Mouse (Mus musculus) liver, embryonic 12.5 days (tissue): ENCODE data around the gene Cebpb. TPM values are rescaled to one million over a fixed set of nuclear protein-coding genes. Genes with fewer than 3 reads are reported as not detected.

Source experiments
- ATAC-seq: fragments of 200-750 bp; cut with Nextera tagmentation; 2 replicates; pipeline ENCODE4 v1.8.0; 2017; ENCODE audit warnings: moderate number of reproducible peaks, mild to moderate bottlenecking, moderate library complexity
- H3K27ac ChIP-seq: fragments of 300-500 bp; sonication (generic); 2 replicates; pipeline ENCODE4 v1.5.1; 2016; ENCODE audit warnings: mild to moderate bottlenecking
- H3K27me3 ChIP-seq: fragments of 300-500 bp; sonication (generic); replicated peaks from 2 replicates; pipeline ENCODE4 v1.6.1; 2016; ENCODE audit warnings: mild to moderate bottlenecking, moderate library complexity
- H3K36me3 ChIP-seq: fragments of 300-500 bp; sonication (generic); 2 replicates; pipeline ENCODE4 v1.6.1; 2016; ENCODE audit warnings: mild to moderate bottlenecking, moderate library complexity
- H3K4me1 ChIP-seq: fragments of 300-500 bp; sonication (generic); 2 replicates; pipeline ENCODE4 v1.6.1; 2016
- H3K4me2 ChIP-seq: fragments of 300-500 bp; sonication (generic); 2 replicates; pipeline ENCODE4 v1.6.1; 2016; ENCODE audit warnings: mild to moderate bottlenecking, moderate library complexity
- H3K4me3 ChIP-seq: fragments of 300-500 bp; sonication (generic); 2 replicates; pipeline ENCODE4 v1.5.1; 2016; ENCODE audit warnings: mild to moderate bottlenecking, moderate library complexity
- H3K9ac ChIP-seq: fragments of 300-500 bp; sonication (generic); 2 replicates; pipeline ENCODE4 v1.6.1; 2016; ENCODE audit warnings: mild to moderate bottlenecking, moderate library complexity
- H3K9me3 ChIP-seq: fragments of 300-500 bp; sonication (generic); replicated peaks from 2 replicates; pipeline ENCODE4 v1.6.1; 2016; ENCODE audit warnings: mild to moderate bottlenecking, moderate library complexity
- WGBS: fragments of 180-500 bp; shearing (Covaris S2); methylation state at CpG from one replicate; pipeline ENCODE4 v1.1.7; 2016; ENCODE audit not compliant: insufficient replicate concordance; 5-methylcytosine and 5-hydroxymethylcytosine counted together
- polyA plus RNA-seq: library from polyadenylated mRNA; unstranded; fragments of >200 nt; fragmentation: Nextera tagmentation; extraction: Ambion mirVana; gene quantifications from 2 replicates; pipeline ENCODE4 v1.2.1, GENCODE M21; 2016

Gene Cebpb
- polyA plus RNA-seq, 1 experiment from 2014 or later = 21.8 TPM

DNA sequence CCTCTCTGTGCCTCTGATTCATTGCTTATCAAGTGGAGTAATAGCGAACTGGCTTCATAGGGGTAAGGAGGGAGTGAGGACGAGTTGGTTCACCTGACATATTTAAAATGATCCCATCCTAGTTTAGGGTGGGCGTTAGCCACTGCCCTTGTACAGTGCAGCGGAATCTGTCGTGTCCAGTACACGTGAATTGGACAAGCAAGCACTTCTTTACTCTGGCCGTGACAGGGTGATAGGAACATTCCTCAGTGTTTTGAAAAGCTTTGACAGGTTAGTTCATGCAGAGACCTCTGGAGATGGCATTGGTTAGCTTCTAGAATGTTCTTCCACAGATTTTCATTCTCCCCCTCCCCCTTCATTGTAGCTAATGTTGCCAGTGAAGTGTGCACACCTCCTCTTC is 6.2 kb downstream of the Cebpb start:
- H3K4me3 ChIP-seq = no peak overlapping the region
- H3K4me1 ChIP-seq = peaks cover 32% of the 10 kb centered on the region
- WGBS = 79% methylated on average over 7 of the region's 7 CpGs
- H3K9ac ChIP-seq = no peak overlapping the region
- no peak for ATAC-seq
- H3K9me3 ChIP-seq = no peaks in the 10 kb centered on the region
- H3K36me3 ChIP-seq = no peaks in the 10 kb centered on the region; the same call in 1 of the 2 replicates
- H3K27me3 ChIP-seq = peaks cover 19% of the 10 kb centered on the region
- H3K4me2 ChIP-seq = no peak overlapping the region
- H3K27ac ChIP-seq = no peak overlapping the region

DNA sequence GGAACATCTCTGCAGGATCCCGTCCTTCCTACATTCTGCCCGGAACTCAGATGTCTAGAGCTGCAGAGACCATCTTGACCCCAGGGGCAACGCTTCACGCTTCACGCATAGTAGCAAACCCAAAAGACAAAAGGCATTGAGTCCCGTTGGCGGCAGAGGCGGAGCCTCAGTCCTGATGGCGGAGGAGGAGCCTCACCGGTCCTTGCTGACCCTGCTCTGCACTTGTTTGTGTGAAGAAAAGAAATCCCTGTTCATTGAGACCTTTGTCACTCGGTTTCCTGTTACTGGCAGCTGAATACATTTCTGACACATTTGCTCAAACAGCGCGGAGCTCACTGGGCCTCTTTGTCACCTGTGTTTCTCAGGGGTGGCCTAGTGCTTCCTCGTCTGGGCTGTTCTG is 6.8 kb downstream of the Cebpb start:
- 85% methylated on average over 14 of the region's 14 CpGs for WGBS
- H3K27me3 ChIP-seq = peaks cover 16% of the 10 kb centered on the region
- no peak for ATAC-seq
- no peak overlapping the region for H3K27ac ChIP-seq
- H3K9ac ChIP-seq = no peak overlapping the region
- H3K36me3 ChIP-seq = no peaks in the 10 kb centered on the region; the same call in 1 of the 2 replicates
- H3K4me3 ChIP-seq = no peak overlapping the region
- H3K9me3 ChIP-seq = no peaks in the 10 kb centered on the region
- H3K4me2 ChIP-seq = no peak overlapping the region
- peaks cover 29% of the 10 kb centered on the region for H3K4me1 ChIP-seq

DNA sequence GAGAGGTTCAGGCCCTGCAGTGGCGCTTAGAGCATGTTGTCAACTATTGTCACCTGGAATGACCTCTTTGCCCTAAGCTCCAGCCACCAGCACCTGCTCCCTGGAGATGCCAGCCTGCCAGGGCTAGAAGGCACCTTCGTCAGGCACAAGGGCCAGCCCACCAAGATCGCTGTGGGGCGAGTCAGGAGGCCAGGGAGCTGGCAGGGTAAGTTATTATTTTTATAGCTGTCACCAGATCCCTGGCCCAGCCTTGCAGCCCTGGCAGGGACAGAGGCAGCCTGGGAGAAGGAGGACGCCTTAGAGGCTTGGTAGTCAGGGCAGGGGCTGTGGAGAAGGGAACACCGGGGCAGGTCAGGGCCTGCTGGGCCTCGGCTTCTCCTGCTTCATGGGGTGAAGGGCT is 7.4 kb downstream of the Cebpb start:
- Histone ChIP-seq H3K4me3 (no peak overlapping the region), H3K27me3 (peaks cover 10% of the 10 kb centered on the region; the same call in 1 of the 2 replicates), H3K9me3 (no peaks in the 10 kb centered on the region), H3K27ac (no peak overlapping the region), H3K4me2 (no peak overlapping the region), H3K9ac (no peak overlapping the region), H3K4me1 (peaks cover 23% of the 10 kb centered on the region), H3K36me3 (no peaks in the 10 kb centered on the region; the same call in 1 of the 2 replicates)
- no peak for ATAC-seq
- 87% methylated on average over 7 of the region's 7 CpGs for whole genome bisulfite sequencing

DNA sequence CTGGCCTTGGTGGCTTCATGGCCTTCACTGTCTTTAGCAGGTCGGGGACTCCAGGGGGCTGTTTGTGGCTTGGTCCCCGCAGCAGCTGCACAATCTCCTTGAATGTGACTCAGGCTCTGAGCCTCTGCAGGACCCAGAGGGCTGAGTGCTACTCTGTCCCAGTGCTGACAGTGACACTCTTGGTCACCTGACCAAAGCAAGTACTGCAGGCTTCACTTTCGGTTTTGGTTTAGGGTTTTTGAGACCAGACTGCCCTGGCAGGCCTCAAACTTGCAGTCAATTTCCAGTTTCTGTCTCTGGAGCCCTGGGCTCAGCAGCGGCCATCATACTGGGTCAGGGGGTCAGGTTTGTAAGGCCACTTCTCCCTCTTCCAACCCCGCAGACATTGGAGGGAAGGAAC is 9.2 kb downstream of the Cebpb start:
- 18% methylated on average over 5 of the region's 5 CpGs for WGBS
- no peaks in the 10 kb centered on the region for H3K27me3 ChIP-seq
- peak overlapping the region; percentile 49; the same call in 1 of the 2 replicates for H3K9ac ChIP-seq
- peak overlapping the region; percentile 16; the same call in 1 of the 2 replicates for H3K4me3 ChIP-seq
- peak overlapping the region; percentile 53; the same call in 1 of the 2 replicates for H3K27ac ChIP-seq
- H3K36me3 ChIP-seq = no peaks in the 10 kb centered on the region; the same call in 1 of the 2 replicates
- ATAC-seq = peak; percentile 68
- H3K9me3 ChIP-seq = no peaks in the 10 kb centered on the region
- peaks cover 19% of the 10 kb centered on the region for H3K4me1 ChIP-seq
- H3K4me2 ChIP-seq = peak overlapping the region; percentile 52

DNA sequence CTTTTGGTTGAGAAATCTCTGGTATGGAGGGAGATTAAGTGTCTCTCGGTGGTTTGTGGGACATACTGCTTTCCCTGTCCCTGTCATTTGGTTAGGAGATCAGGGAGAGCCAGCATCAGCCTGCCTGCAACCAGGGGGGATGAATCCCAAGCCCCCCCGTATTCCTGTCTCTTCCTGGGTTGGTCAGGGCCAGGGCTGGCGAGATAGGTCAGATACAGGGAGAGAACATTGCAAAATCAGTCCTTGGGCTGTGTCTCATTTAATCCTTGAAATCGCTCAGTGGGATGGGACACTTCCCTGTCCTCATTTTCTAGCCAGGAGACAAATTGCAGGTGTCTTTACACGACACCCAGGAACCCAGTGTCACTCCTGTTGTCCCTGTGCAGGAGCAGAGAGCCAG is 11.3 kb downstream of the Cebpb start:
- H3K36me3 ChIP-seq = no peaks in the 10 kb centered on the region
- WGBS = 58% methylated on average over 5 of the region's 5 CpGs
- no peak for ATAC-seq
- no peak overlapping the region for H3K27ac ChIP-seq
- H3K4me1 ChIP-seq = peaks cover 19% of the 10 kb centered on the region
- H3K27me3 ChIP-seq = peaks cover 2% of the 10 kb centered on the region; the same call in 1 of the 2 replicates
- no peak overlapping the region for H3K9ac ChIP-seq
- no peak overlapping the region for H3K4me2 ChIP-seq
- H3K9me3 ChIP-seq = no peaks in the 10 kb centered on the region
- no peak overlapping the region for H3K4me3 ChIP-seq

DNA sequence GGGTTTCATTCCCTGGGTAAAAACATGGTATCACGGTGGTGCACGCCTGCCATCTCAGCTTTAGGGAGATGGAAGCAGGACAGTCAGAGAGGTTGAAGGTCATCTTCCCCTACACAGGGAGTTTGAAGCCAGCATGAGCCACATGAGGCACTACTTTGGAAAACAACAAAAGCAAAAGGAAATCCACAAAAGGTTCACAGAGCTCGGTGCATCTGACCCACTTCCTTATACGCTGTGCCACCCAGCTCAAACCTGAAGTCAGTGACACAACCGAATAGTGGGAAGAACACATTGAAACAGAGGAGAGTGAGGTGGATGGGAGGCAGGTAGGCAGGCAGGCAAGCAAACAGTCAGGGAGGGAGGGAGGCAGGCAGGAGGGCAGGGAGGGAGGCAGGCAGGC is 12.8 kb downstream of the Cebpb start:
- Histone ChIP-seq H3K27me3 (peaks cover 8% of the 10 kb centered on the region), H3K9ac (no peak overlapping the region), H3K9me3 (no peaks in the 10 kb centered on the region), H3K4me1 (peaks cover 19% of the 10 kb centered on the region), H3K4me2 (no peak overlapping the region), H3K4me3 (no peak overlapping the region), H3K36me3 (no peaks in the 10 kb centered on the region), H3K27ac (no peak overlapping the region)
- 49% methylated on average over 5 of the region's 5 CpGs for WGBS
- no peak for ATAC-seq

DNA sequence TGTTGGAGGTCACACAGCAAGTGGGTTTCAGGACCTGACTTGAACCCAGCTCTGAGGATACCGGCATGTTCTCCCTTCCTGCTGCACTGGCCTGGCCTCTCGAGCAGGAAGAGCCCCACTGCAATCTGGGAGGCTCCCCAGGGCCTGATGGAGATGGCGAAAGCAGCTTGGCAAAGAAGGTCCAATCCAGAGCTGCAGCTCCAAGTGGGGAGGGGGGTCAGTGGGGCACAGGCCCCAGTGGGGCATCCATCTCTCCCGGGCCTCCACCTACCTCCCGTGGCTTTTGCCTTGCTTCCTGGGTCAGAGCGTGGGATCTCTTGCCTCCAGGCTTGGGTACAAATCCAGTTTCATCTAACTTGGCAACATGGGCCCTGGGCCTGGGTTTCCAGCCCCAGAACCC is 13.4 kb downstream of the Cebpb start:
- ATAC-seq = no peak
- no peaks in the 10 kb centered on the region for H3K36me3 ChIP-seq
- H3K9me3 ChIP-seq = no peaks in the 10 kb centered on the region
- H3K4me3 ChIP-seq = no peak overlapping the region
- no peak overlapping the region for H3K27ac ChIP-seq
- H3K4me2 ChIP-seq = no peak overlapping the region
- WGBS = 67% methylated on average over 6 of the region's 6 CpGs
- H3K9ac ChIP-seq = no peak overlapping the region
- H3K4me1 ChIP-seq = peaks cover 19% of the 10 kb centered on the region
- H3K27me3 ChIP-seq = peaks cover 8% of the 10 kb centered on the region

DNA sequence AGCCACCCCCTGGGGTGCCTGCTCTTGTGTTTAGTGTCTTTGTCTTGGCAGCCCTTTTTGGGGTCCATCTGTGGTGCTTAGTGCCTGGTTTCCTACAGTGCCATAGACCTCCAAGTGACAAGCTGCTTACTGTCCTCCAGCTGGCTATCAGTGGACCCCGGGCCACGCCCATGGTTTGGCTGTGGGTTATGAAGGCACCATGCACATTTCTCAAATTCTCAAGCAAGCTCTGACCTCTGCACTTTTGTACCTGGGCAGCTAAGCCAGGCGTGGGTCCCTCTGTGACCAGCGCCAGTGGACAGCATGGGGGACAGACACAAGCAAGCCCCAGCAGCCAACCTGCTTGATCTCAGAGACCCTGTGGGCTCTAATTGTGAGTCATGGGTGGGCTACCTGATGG is 15.7 kb downstream of the Cebpb start:
- H3K9ac ChIP-seq = no peak overlapping the region
- 72% methylated on average over 4 of the region's 4 CpGs for WGBS
- no peak overlapping the region for H3K27ac ChIP-seq
- H3K4me1 ChIP-seq = peaks cover 4% of the 10 kb centered on the region; the same call in 1 of the 2 replicates
- H3K4me3 ChIP-seq = no peak overlapping the region
- no peaks in the 10 kb centered on the region for H3K9me3 ChIP-seq
- no peaks in the 10 kb centered on the region for H3K36me3 ChIP-seq
- no peak for ATAC-seq
- peaks cover 14% of the 10 kb centered on the region for H3K27me3 ChIP-seq
- no peak overlapping the region for H3K4me2 ChIP-seq

DNA sequence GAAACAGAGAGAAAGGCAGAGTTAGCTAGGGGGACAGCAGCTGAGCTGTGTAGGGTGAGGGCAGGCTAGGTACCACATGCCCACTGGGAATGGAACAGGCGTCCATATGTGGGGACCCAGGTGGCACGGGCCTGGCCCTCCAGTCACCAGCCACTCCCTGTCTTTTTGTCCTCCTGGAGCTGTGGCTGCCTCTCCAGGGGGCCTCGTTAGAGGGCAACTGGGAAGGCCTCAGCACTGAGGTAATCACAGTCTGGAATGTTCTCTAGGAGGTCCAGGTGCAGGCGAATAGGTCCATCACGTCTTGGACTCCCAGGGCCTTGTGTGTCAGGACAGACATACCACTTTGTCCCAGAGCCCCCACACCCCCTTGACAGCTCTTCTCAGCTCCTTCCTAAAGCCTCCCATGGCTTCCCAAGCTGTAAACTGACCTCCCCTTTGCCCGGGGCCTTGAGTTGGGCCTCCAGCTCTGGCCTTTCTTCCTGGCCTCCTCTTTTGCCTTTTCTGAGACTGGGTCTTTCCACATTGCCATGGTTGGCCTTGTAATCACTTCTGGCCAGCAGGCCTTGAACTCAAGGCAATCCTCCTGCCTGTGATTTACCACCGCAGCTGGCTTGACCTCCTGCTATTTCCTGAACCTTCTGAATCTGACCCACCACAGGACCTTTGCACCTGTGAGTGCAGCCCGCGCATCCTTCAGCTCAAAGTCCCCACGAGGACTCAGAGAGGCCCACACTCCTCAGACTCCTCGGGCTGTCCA is 17.6 kb downstream of the Cebpb start:
- H3K36me3 ChIP-seq = no peaks in the 10 kb centered on the region
- H3K9ac ChIP-seq = no peak overlapping the region
- H3K9me3 ChIP-seq = no peaks in the 10 kb centered on the region
- WGBS = 70% methylated on average over 11 of the region's 11 CpGs
- H3K4me1 ChIP-seq = peaks cover 17% of the 10 kb centered on the region
- 0 out of 2 replicates have a peak, but pooled peaks have one; percentile 9 for ATAC-seq
- no peak overlapping the region for H3K27ac ChIP-seq
- no peak overlapping the region for H3K4me2 ChIP-seq
- no peak overlapping the region for H3K4me3 ChIP-seq
- peaks cover 14% of the 10 kb centered on the region for H3K27me3 ChIP-seq

DNA sequence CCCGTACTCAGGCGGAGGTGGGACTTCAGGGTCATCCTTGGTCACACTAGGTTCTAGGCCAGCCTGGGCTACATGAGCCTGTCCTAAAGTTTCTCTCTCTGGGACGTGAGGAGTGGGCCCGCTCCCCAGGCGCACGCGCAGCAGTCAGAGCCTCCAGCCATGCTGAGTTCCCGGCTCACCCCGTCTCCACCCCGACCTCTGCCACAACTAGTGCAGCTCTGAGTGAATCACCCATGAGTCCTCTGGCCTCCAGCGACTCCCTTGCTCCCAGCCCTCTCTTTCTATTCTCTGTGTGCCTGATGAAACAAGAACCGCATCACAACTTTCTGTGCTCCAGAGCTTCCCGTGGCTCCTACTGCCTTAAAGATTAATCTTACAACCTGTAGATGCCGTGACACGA is 19.7 kb downstream of the Cebpb start:
- Histone ChIP-seq H3K9me3 (no peaks in the 10 kb centered on the region), H3K27ac (no peak overlapping the region), H3K4me2 (no peak overlapping the region), H3K4me1 (peaks cover 18% of the 10 kb centered on the region), H3K27me3 (peaks cover 14% of the 10 kb centered on the region), H3K36me3 (no peaks in the 10 kb centered on the region), H3K4me3 (no peak overlapping the region), H3K9ac (no peak overlapping the region)
- ATAC-seq = no peak
- WGBS = 54% methylated on average over 15 of the region's 15 CpGs

DNA sequence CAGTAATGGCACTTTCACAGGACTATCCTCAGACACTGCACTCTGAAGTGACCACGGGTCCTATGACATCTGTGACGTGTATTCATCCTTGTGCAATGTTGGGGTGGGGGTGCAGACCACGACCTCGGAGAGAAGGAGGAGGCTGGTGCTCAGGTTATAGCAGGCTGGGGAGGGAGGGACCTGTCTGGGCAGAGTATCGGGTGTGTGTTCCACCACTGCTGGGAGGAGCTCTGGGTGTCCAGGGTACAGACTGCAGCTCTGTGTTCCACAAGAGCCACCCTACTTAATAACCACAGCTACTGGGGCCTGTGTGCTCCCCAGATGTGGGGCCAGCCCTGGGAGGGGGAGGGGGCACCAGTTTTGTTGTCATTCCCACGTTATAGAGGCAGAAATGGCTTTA is 21.3 kb downstream of the Cebpb start:
- 44% methylated on average over 6 of the region's 6 CpGs for WGBS
- H3K9me3 ChIP-seq = no peaks in the 10 kb centered on the region
- H3K27me3 ChIP-seq = peaks cover 13% of the 10 kb centered on the region
- no peak overlapping the region for H3K4me2 ChIP-seq
- no peak overlapping the region for H3K27ac ChIP-seq
- no peak overlapping the region for H3K9ac ChIP-seq
- H3K4me1 ChIP-seq = peaks cover 18% of the 10 kb centered on the region
- no peak overlapping the region for H3K4me3 ChIP-seq
- H3K36me3 ChIP-seq = no peaks in the 10 kb centered on the region
- no peak for ATAC-seq

DNA sequence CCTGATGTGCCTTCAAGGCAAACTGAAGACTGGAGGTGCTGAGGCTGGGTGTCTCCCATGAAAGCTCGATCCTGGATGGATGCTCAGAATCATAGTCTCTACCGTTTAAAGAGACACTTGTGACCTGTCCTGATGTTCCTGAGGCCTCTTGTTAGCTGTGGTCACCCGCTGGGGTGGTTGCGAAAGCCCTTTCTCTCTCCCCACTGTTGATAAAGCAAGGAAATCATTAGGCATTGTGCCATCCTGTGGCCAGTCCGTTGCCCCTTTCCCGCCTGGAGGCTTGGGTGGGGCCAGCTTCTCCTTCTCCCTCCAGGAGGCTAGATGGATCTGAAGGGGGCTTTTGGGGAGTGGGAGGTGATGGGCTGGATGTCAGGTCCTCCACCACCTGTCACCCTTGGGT is 21.9 kb downstream of the Cebpb start:
- Histone ChIP-seq H3K4me3 (no peak overlapping the region), H3K36me3 (no peaks in the 10 kb centered on the region), H3K9ac (no peak overlapping the region), H3K4me1 (peaks cover 18% of the 10 kb centered on the region), H3K4me2 (no peak overlapping the region), H3K27me3 (peaks cover 13% of the 10 kb centered on the region), H3K9me3 (no peaks in the 10 kb centered on the region), H3K27ac (no peak overlapping the region)
- WGBS = 36% methylated on average over 6 of the region's 6 CpGs
- no peak for ATAC-seq
